Mouse (Mus musculus) megakaryocyte, embryonic 14.5 days (primary cell): Measurements from ENCODE around the gene Tnks1bp1. TPM values are rescaled to one million over a fixed set of nuclear protein-coding genes. Genes with fewer than 3 reads are reported as not detected.

Experiments used
- H3K27me3 ChIP-seq: replicated peaks from 2 replicates; pipeline ENCODE3; 2012; ENCODE audit warnings: inconsistent platforms
- H3K36me3 ChIP-seq: replicated peaks from 2 replicates; pipeline ENCODE3; 2012; ENCODE audit warnings: low read length, inconsistent platforms, mixed read lengths
- H3K4me1 ChIP-seq: 2 replicates; pipeline ENCODE4 v1.6.1; 2012; ENCODE audit warnings: inconsistent platforms
- H3K4me3 ChIP-seq: replicated peaks from 2 replicates; pipeline ENCODE3; 2012; ENCODE audit warnings: moderate library complexity, mild to moderate bottlenecking, inconsistent platforms
- H3K9me3 ChIP-seq: 2 replicates; pipeline ENCODE4 v1.6.1; 2012; ENCODE audit warnings: inconsistent platforms
- FLI1 ChIP-seq: IDR thresholded peaks from 2 replicates; pipeline ENCODE4 v1.6.1; 2012; ENCODE audit warnings: low read length, inconsistent platforms, mixed read lengths
- GATA1 ChIP-seq: IDR thresholded peaks from 3 replicates; pipeline ENCODE4 v1.6.1; 2012; ENCODE audit warnings: mixed read lengths, low read length, inconsistent platforms, borderline replicate concordance
- polyA plus RNA-seq: library from polyadenylated mRNA; stranded (reverse); fragments of >175 nt; gene quantifications from 2 replicates; pipeline ENCODE4 v1.2.3, GENCODE M21; 2012; ENCODE audit warnings: low replicate concordance; ENCODE audit not compliant: insufficient read depth

Tnks1bp1 gene
- polyA plus RNA-seq, 1 experiment: 0.72 TPM

DNA sequence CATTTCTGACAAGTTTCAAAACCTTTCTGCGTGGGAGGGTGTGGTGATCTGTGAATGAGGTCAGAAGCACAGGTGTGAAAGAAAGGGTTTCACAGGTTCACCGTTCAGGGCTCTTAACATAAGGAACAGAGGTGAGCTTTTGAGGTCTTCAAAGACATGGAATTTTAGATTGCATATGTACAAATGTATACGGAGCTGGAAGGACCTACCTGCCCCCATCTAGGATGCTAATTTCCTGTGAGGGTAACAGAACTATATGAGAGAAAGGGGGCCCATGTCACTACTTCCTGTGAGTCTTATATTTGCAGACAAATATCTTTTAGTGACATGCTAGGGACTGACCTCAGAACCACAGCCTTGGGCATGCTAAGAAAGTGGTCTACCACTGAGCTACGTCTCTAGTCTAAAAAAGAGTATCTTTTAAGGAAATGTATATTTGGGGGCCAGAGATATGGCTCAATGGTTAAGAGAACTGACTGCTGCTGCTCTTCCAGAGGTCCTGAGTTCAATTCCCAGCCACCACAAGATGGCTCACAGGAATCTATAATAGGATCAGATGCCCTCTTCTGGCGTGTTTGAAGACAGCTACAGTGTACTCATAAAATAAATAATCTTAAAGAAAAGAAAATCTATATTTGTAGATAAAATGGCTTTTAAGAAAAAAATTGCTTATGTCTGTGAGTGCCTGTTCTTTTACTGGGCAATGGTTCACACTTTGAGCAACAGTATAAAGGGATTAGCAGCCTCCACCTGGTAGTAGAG lies 33.8 kb upstream of the Tnks1bp1 start:
- H3K4me3 ChIP-seq: peak overlapping the region; percentile 18
- peaks cover 14% of the 10 kb centered on the region for H3K9me3 ChIP-seq
- no peaks in the 10 kb centered on the region for H3K36me3 ChIP-seq
- no peak for TF ChIP-seq GATA1
- H3K4me1 ChIP-seq: peaks cover 46% of the 10 kb centered on the region
- H3K27me3 ChIP-seq: peaks cover 17% of the 10 kb centered on the region

DNA sequence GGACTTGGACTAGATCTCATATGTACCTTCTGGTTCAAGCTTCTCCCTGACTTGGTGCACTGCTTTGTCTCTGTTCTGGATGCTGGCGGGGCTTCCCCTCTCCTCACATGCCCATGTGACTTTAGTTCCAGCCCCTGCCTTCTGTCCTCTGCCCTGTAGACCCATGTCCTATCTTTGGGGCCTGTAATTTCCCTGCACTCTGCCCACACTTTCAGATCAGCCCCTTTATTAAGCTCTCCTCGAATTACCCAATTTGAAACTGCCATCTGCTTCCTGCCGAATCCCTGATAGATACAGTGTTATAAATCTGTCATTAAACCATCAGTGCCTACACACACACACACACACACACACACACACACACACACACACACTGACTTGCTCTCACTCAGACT lies 33.2 kb upstream of the Tnks1bp1 start:
- Histone ChIP-seq H3K9me3 (peaks cover 14% of the 10 kb centered on the region), H3K27me3 (peaks cover 13% of the 10 kb centered on the region), H3K4me3 (peak overlapping the region; percentile 18), H3K36me3 (no peaks in the 10 kb centered on the region), H3K4me1 (peaks cover 46% of the 10 kb centered on the region)
- TF ChIP-seq GATA1 (no peak), FLI1 (no peak)

DNA sequence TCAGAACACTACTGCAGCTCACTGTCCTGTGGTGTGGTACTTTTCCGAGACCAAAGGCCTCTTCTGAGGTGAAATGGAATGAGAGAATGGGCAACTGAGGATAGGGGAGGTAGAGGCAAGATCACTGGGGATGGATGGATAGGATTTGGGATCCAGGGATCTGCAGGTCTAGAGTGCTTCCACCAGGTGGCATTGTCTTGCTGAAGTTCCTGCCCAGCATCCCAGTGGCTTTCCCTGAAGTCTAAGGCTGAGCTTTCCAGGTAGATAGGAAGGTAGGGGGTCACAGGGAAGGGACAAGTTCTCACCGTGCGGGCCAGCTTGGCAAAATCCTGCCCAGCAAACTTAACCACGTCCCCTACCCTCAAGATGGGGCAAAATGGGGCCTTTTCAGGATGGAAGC lies 25.8 kb upstream of the Tnks1bp1 start:
- no peak for TF ChIP-seq GATA1
- no peak for TF ChIP-seq FLI1
- Histone ChIP-seq H3K36me3 (no peaks in the 10 kb centered on the region), H3K27me3 (peaks cover 60% of the 10 kb centered on the region), H3K9me3 (peaks cover 14% of the 10 kb centered on the region), H3K4me1 (peaks cover 10% of the 10 kb centered on the region; the same call in 1 of the 2 replicates), H3K4me3 (no peak overlapping the region)

DNA sequence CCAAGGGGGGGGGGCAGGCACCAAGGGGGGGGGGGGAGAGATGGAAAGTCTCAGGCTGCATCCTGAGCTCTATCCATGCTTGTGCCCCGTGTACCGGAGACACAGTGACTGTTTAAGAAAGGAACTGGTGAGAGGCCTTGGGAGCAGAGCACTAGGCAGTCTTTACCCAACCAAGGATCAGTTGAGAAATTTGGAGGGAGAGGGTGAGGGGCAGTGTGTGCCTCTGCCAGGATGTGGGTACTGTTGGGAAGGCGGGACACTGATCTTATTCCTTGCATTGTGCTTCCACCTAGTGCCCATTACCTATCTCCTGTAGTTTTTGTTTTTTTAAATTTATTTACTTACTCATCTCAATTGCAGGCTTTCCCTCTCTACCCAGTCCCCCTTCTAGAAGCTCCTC lies 21.6 kb upstream of the Tnks1bp1 start:
- H3K9me3 ChIP-seq: no peaks in the 10 kb centered on the region
- H3K36me3 ChIP-seq: no peaks in the 10 kb centered on the region
- peaks cover 24% of the 10 kb centered on the region for H3K4me1 ChIP-seq
- TF ChIP-seq FLI1 (no peak), GATA1 (no peak)
- H3K27me3 ChIP-seq: peaks cover 89% of the 10 kb centered on the region
- no peak overlapping the region for H3K4me3 ChIP-seq

DNA sequence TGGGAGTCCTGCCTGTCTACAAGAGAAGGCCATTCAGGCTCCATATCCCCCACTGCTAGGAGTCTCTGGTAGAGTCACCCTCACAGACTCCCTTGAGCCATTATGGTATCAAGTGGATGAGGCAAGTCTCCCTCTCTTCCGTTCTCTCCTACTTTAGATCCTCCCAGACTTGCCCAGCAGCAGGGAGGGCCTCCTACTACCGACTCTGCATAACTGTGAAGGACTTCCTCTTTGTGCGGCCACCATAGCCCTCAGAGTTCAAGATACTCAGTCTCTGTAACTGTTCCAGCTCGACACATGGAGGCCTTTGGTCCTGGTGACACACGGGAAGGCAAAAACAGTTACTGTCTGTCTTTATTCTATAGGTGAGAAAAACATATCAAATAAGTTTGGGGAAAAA lies 20.5 kb upstream of the Tnks1bp1 start:
- Histone ChIP-seq H3K36me3 (no peaks in the 10 kb centered on the region), H3K4me3 (no peak overlapping the region), H3K4me1 (peaks cover 24% of the 10 kb centered on the region), H3K9me3 (no peaks in the 10 kb centered on the region), H3K27me3 (peaks cover 86% of the 10 kb centered on the region)
- TF ChIP-seq FLI1 (no peak), GATA1 (no peak)

DNA sequence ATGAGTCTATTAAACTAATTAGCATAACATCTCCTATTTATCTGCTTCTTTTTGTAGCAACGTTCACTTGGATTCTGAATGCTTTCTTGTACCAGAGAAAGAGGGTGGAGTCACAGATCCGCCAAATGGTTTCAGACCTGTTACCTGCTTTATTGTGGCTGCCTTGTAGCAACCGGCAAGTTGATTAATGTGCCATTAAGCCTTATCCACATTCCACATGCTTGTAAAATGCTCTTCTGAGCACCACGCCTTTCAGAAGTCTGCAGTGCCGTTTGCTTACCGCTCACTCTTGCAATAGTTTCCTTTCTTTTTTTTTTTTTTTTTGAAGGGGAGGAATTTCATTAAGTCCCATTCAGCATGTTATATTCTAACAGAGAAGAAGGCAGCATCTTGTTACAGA lies 17.9 kb upstream of the Tnks1bp1 start:
- Histone ChIP-seq H3K36me3 (no peaks in the 10 kb centered on the region), H3K4me3 (no peak overlapping the region), H3K4me1 (peaks cover 41% of the 10 kb centered on the region), H3K9me3 (no peaks in the 10 kb centered on the region), H3K27me3 (peaks cover 84% of the 10 kb centered on the region)
- no peak for TF ChIP-seq GATA1
- no peak for TF ChIP-seq FLI1

DNA sequence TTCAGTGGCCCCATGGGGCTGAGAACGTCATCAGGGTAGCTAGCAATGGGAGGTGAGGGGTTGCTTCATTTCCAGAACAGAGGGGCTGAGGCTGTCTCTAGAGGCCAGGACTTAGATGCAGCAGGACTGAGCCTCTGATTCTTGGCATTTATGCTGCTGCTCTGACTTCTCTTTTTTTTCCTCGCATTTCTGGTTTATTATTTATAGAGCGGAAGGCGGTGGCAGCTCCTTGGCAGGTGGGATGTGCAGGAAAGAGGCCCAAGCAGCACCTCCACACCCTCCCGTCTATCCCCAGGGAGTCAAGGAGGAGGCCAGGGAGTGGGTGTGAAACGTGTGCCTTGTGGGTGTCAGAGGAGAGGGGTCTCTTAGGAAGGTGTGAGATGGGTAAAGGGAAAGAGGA lies 16.8 kb upstream of the Tnks1bp1 start:
- Histone ChIP-seq H3K9me3 (no peaks in the 10 kb centered on the region), H3K4me3 (no peak overlapping the region), H3K4me1 (peaks cover 52% of the 10 kb centered on the region), H3K36me3 (no peaks in the 10 kb centered on the region), H3K27me3 (peaks cover 89% of the 10 kb centered on the region)
- no peak for TF ChIP-seq GATA1

DNA sequence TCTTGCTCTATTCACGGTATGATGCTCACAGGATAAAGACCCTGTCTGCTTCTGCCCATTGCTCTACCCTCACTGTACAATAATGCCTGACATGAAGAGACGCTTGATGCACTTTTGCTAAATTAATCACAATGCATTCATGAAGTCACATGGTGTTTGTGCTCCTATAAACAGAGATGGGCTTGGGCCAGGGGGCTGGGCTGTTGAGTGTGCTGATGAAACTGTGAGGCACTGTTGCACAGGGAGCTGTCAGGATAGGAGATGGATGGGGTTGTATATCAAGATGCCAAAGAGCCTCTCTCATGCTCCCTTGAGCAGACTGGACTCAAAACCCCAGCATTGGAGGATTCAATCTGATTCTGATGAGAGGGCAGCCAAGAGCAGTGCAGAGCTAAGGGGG lies 14.7 kb upstream of the Tnks1bp1 start:
- H3K36me3 ChIP-seq: no peaks in the 10 kb centered on the region
- peaks cover 56% of the 10 kb centered on the region for H3K4me1 ChIP-seq
- no peaks in the 10 kb centered on the region for H3K9me3 ChIP-seq
- TF ChIP-seq FLI1: no peak
- TF ChIP-seq GATA1: no peak
- H3K4me3 ChIP-seq: no peak overlapping the region
- peaks cover 70% of the 10 kb centered on the region for H3K27me3 ChIP-seq

DNA sequence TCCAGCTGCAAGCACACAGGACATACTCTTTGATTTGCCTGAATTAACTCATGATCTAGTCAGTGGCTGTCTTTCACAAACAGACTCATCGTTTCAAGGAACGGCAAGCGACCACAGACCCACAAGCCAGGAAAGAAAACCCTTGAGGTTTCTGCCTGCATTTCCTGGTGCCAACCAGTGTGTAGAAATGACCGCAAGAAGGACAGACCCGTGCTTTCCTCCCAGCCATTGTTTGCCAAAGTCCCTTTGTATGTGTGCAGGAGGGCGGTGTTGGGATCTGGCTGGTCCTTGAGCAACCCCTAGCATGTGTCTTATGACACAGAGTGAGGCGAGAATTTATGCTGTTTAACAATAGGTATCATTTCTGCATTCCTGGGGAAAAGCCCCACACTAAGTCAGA lies 13.7 kb upstream of the Tnks1bp1 start:
- Histone ChIP-seq H3K4me1 (peaks cover 52% of the 10 kb centered on the region), H3K27me3 (peaks cover 60% of the 10 kb centered on the region)

DNA sequence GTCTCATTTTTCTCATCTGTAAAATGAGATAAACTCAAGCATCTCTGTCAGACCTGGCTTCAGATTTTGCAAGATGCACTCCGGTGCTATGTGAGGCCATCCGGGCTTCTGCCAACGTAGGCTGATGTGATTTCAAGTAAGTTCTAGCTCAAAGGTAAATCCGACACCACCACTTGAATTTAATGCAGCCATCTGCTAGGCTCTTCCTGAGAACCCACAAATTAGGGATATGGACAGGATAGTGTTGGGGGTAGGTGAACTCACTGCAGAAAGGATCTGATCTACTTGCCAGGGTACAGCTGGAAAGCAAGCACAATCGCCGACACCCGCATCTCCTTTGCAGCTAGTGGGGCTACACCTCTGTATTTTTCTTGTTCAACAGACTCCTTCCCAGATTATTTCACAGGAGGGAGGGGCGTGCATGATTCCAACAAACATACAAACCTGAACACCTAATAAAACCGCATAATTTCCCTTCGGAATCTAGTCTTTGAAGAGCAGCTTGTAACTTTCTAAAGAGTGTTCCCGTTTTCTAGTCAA lies 11.2 kb upstream of the Tnks1bp1 start:
- Histone ChIP-seq H3K4me1 (peaks cover 56% of the 10 kb centered on the region), H3K36me3 (peaks cover 26% of the 10 kb centered on the region), H3K9me3 (no peaks in the 10 kb centered on the region), H3K4me3 (peak overlapping the region; percentile 99), H3K27me3 (peaks cover 39% of the 10 kb centered on the region)
- TF ChIP-seq GATA1 (no peak), FLI1 (no peak)

More for the DNA sequence above, 13.7 kb upstream of the Tnks1bp1 start:
- peaks cover 2% of the 10 kb centered on the region for H3K36me3 ChIP-seq
- peak overlapping the region; percentile 15 for H3K4me3 ChIP-seq
- no peaks in the 10 kb centered on the region for H3K9me3 ChIP-seq
- TF ChIP-seq GATA1 (no peak), FLI1 (no peak)
